Mouse (Mus musculus) embryonic facial prominence, embryonic 10.5 days (tissue): ENCODE measurements around the gene Arfip2. TPM values are rescaled to one million over a fixed set of nuclear protein-coding genes. Genes with fewer than 3 reads are reported as not detected.

ENCODE experiments used
- DNase-seq: peaks from one replicate; pipeline ENCODE4 v3.0.0-alpha.2; 2017; ENCODE audit warnings: low spot score
- H3K27ac ChIP-seq: fragments of 300-500 bp; sonication (generic); replicated peaks from 2 replicates; pipeline ENCODE4 v1.5.1; 2016; ENCODE audit warnings: mild to moderate bottlenecking
- H3K27me3 ChIP-seq: fragments of 300-500 bp; sonication (generic); replicated peaks from 2 replicates; pipeline ENCODE4 v1.6.1; 2016; ENCODE audit warnings: low read depth, mild to moderate bottlenecking; ENCODE audit not compliant: poor library complexity, severe bottlenecking
- H3K36me3 ChIP-seq: fragments of 300-500 bp; sonication (generic); replicated peaks from 2 replicates; pipeline ENCODE4 v1.6.1; 2016; ENCODE audit warnings: mild to moderate bottlenecking, moderate library complexity
- H3K4me1 ChIP-seq: fragments of 300-500 bp; sonication (generic); 2 replicates; pipeline ENCODE4 v1.6.1; 2016
- H3K4me3 ChIP-seq: fragments of 300-500 bp; sonication (generic); 2 replicates; pipeline ENCODE4 v1.5.1; 2016; ENCODE audit warnings: mild to moderate bottlenecking, moderate library complexity
- H3K9me3 ChIP-seq: fragments of 300-500 bp; sonication (generic); 2 replicates; pipeline ENCODE4 v1.6.1; 2016; ENCODE audit warnings: mild to moderate bottlenecking
- WGBS: fragments of 180-500 bp; shearing (Covaris S2); methylation state at CpG from one replicate; pipeline ENCODE4 v1.1.7; 2016; 5-methylcytosine and 5-hydroxymethylcytosine counted together
- polyA plus RNA-seq: library from polyadenylated mRNA; unstranded; fragments of >200 nt; fragmentation: Nextera tagmentation; extraction: Ambion mirVana; gene quantifications from 2 replicates; pipeline ENCODE4 v1.2.1, GENCODE M21; 2016

Gene Arfip2
- polyA plus RNA-seq, 1 experiment from 2014 or later, result 61.2 TPM

DNA sequence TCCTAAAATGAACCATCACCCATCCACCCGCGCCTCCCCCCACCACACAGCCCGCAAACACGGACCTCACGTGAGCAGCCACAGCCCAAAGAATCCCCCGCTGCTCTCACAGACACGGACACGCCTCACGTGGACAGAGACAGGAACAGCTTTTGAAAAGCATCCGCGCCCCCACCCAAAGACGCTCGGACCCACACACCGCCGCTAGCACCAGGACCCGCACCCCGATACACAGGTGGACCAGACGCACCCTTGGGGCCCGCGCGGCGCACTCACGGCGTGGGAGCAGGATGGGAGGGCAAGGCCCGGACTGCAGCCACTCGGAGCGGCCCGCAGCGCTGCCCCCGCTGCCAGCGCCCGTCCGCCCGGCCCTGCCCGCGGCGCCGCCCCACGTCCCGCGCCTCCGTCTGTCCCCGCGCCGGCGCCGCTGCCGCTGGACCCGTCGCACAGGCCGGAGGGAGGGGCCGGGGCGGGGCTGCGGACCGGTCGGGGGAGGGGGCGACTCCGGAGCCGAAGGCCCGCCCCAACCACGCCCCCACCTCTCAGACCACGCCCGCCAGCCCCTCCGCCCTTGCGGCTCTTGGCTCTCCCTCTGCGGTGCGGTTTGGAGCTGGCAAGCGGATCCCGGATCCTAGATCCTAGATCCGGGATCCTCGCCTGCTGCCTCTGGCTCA lies 7.0 kb downstream of the Arfip2 start, which contains the start of gene Trim3:
TSS of gene Trim3 (minus strand) at position 445 of the 674 bp plus-strand sequence.
- under 1% methylated on average over 64 of the region's 71 CpGs for WGBS
- Histone ChIP-seq H3K4me3 (peak within 1 kb of the TSS; percentile 91), H3K27ac (peak within 1 kb of the TSS; percentile 91), H3K36me3 (peaks cover 31% of the 10 kb centered on the region), H3K27me3 (peaks cover 18% of the 10 kb centered on the region), H3K4me1 (peaks cover 33% of the 10 kb centered on the region), H3K9me3 (no peaks in the 10 kb centered on the region)
- peak; percentile 94 for DNase-seq

DNA sequence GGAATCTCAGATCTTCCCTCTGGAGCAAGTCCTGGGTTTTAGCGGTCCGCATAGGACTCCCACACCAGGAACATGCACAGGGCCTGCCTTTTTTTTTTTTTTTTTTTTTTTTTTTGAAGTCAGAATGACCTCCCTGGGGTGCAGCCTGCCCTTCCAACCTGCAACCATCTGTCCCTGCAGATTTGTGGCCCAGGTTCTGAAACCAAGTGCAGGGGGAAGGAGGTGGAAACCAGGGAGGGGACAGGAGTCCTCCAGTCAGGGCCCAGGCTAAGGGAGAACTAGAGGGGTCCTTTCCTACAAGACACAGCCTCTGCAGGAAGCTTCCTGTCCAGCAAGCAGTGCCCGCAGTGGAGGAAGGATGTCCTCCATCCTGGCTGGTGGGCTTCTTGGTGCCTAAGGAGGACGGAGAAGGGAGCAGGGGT lies 7.7 kb downstream of the Arfip2 start:
- peak overlapping the region; percentile 91 for H3K27ac ChIP-seq
- H3K4me1 ChIP-seq, result peaks cover 33% of the 10 kb centered on the region
- DNase-seq, result no peak
- H3K27me3 ChIP-seq, result peaks cover 18% of the 10 kb centered on the region
- H3K9me3 ChIP-seq, result no peaks in the 10 kb centered on the region
- 18% methylated on average over 4 of the region's 4 CpGs for WGBS
- peak overlapping the region; percentile 91 for H3K4me3 ChIP-seq
- H3K36me3 ChIP-seq, result peaks cover 24% of the 10 kb centered on the region

DNA sequence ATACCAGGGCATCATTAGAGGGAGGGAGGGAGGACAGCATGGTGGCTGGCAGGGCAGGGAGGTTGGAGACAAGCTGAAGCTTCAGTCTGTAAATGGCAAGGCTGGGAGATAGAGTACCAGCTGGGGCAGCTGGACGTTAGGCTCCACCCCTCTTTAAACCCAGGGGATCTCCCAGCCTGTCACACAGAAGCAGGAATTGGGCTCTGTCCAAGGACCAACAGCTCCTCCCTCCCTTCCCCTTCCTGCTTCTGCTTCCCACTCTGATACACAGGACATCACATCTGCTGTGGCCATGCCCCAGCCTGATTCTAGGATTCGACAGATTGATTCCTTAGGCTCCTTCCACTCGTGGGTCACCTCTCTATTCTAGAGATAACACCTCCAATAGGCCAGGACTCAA lies 11.6 kb downstream of the Arfip2 start:
- 37% methylated on average over 3 of the region's 3 CpGs for WGBS
- Histone ChIP-seq H3K4me3 (no peak overlapping the region), H3K4me1 (peaks cover 25% of the 10 kb centered on the region), H3K27me3 (no peaks in the 10 kb centered on the region), H3K27ac (no peak overlapping the region), H3K9me3 (no peaks in the 10 kb centered on the region), H3K36me3 (peaks cover 18% of the 10 kb centered on the region)
- no peak for DNase-seq

DNA sequence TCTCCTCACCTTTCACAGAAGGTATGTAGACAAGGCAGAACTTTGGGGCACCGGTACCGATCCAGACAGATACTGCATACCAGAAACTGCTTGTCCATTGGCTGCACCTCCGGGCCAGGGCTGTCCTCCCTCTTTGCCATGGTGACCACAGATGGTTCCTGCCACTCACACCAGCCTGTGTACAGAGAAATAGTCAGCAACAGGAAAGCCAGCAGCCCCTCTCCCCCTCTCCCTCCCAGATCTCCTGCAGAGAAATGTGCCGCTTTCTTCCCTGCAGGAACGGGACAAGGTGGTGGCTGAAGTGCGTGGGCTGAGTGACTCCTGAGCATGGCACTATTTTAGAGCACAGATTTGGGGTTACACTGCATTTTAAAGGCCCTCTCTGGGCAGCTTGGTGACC lies 14.8 kb downstream of the Arfip2 start:
- 81% methylated on average over 6 of the region's 6 CpGs for whole genome bisulfite sequencing
- H3K36me3 ChIP-seq, result peaks cover 50% of the 10 kb centered on the region

DNA sequence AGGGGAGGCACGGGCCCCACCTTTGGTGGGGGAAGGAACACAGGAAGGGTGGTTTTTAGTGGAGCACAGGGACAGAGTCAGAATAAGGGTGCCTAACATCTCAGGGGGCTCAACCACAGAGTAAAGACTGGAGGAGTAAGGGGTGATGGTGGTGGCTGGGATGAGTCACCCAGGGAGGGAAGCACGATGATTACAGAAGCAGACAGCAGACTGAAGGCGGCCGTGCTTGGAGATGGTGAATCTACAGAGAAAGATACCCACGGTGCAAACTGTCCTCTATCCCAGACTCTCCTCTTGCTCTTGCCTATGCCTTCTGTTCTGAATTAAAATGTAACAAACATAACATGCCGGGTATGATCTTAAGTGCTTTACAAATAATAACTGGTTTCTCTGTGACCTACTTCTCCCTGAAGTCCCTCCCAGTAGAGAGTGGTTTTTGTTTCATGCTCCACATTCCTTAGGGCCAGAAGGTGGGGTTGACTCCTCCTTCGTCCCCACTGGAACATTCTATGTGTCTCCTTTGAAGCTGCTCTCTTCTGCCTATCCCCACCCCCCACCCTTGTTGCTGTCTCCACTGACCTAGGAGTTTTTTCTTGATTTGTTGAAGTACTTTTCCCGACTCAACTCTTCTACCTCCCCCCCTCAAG lies 18.4 kb downstream of the Arfip2 start:
- no peak for DNase-seq
- no peaks in the 10 kb centered on the region for H3K9me3 ChIP-seq
- H3K27me3 ChIP-seq, result no peaks in the 10 kb centered on the region
- no peaks in the 10 kb centered on the region for H3K4me1 ChIP-seq
- H3K36me3 ChIP-seq, result peaks cover 86% of the 10 kb centered on the region
- no peak overlapping the region for H3K4me3 ChIP-seq
- WGBS, result 78% methylated on average over 8 of the region's 8 CpGs
- H3K27ac ChIP-seq, result no peak overlapping the region

More for the DNA sequence above, 14.8 kb downstream of the Arfip2 start:
- H3K9me3 ChIP-seq, result no peaks in the 10 kb centered on the region
- H3K27ac ChIP-seq, result no peak overlapping the region
- peaks cover 8% of the 10 kb centered on the region for H3K4me1 ChIP-seq
- no peak for DNase-seq
- H3K4me3 ChIP-seq, result no peak overlapping the region
- H3K27me3 ChIP-seq, result no peaks in the 10 kb centered on the region

DNA sequence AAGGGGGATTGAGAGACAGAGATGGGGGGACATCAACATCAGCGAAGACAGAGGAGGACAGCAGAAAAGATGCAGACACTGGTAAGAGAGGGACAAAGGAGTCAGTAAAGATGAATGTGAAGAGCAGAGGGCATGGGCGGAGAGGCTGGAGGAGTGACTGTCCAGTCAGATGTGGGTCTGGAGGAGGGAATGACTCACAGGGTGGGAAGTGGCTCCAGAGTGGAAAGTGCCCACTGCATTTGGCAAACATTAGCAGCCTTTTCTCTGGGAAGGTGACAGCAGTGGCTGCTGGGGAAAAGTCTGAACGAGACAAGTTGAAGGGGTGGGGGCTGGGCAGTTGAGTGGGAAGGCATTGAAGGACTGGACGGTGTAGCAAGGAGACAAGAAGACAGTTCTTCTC lies 19.2 kb downstream of the Arfip2 start:
- H3K27me3 ChIP-seq, result no peaks in the 10 kb centered on the region

DNA sequence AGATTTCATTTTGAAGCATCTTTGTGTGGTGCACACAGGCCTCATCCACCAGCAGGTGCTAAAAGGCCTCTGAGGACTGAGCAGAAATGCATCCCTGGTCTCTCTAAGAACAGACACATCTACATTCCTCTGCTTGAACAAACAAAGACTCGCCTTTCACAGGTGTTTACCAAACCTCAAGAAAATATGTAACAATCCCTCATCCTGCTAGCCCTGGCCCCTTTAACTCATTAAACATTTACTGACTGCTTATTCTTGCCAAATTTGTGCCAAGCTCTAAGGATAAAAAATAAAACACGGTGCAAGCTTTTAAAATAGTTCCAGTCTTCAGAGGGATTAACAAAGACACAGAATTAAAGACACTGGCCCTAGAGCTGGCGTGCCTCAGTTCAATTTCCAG lies 20.5 kb downstream of the Arfip2 start:
- Histone ChIP-seq H3K4me3 (no peak overlapping the region), H3K27me3 (no peaks in the 10 kb centered on the region), H3K9me3 (no peaks in the 10 kb centered on the region), H3K27ac (no peak overlapping the region), H3K4me1 (no peaks in the 10 kb centered on the region), H3K36me3 (peaks cover 98% of the 10 kb centered on the region)
- DNase-seq, result no peak
- 78% methylated on average over 3 of the region's 3 CpGs for WGBS

More for the DNA sequence above, 19.2 kb downstream of the Arfip2 start:
- WGBS, result 84% methylated on average over 4 of the region's 4 CpGs
- Histone ChIP-seq H3K36me3 (peaks cover 93% of the 10 kb centered on the region), H3K9me3 (no peaks in the 10 kb centered on the region), H3K4me3 (no peak overlapping the region), H3K27ac (no peak overlapping the region), H3K4me1 (no peaks in the 10 kb centered on the region)
- DNase-seq, result no peak

DNA sequence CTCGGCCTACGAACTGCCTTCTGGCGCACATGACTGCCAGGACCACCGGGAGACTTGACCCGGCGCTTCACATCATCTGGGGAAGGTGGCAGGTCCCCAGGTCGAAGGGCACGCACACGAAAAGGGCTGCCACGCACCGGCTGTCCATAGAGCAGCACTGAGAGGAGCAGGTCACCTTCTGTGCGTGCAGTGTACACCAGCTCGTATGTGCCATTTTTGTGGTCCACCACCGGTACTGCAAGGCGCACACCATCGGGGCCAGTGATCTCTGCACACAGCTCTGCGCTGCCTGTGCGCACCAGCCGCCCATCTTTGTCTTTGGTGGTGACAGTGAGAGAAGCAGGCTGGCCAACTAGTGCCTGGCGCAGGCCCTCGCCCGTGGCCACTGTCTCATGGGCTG lies 22.4 kb downstream of the Arfip2 start:
- H3K4me3 ChIP-seq, result no peak overlapping the region
- H3K27ac ChIP-seq, result no peak overlapping the region
- DNase-seq, result no peak
- H3K36me3 ChIP-seq, result peaks cover 98% of the 10 kb centered on the region
- no peaks in the 10 kb centered on the region for H3K27me3 ChIP-seq
- no peaks in the 10 kb centered on the region for H3K4me1 ChIP-seq
- WGBS, result 96% methylated on average over 22 of the region's 22 CpGs
- H3K9me3 ChIP-seq, result no peaks in the 10 kb centered on the region

DNA sequence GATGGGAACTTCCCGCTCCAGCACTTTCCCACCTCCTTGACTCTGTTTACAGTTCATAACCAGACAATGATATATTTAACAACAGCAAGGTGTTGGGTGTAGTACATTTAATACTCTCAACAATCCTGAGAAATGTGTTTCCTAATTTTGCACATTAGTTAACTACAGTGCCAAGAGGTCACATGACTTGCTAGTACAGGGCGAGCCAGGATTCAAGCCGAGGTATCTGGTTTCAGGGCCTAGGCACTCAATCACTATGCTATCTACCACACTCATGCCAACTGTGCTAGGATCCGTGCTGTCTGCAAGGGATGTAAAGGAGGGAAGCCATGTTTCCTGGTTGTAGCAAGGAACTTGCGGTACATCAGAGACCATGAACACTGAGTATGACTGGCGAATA lies 23.7 kb downstream of the Arfip2 start:
- DNase-seq, result no peak
- H3K4me1 ChIP-seq, result no peaks in the 10 kb centered on the region
- 92% methylated on average over 6 of the region's 6 CpGs for WGBS
- H3K36me3 ChIP-seq, result peaks cover 99% of the 10 kb centered on the region
- no peaks in the 10 kb centered on the region for H3K9me3 ChIP-seq
- H3K4me3 ChIP-seq, result no peak overlapping the region
- H3K27ac ChIP-seq, result no peak overlapping the region
- no peaks in the 10 kb centered on the region for H3K27me3 ChIP-seq

DNA sequence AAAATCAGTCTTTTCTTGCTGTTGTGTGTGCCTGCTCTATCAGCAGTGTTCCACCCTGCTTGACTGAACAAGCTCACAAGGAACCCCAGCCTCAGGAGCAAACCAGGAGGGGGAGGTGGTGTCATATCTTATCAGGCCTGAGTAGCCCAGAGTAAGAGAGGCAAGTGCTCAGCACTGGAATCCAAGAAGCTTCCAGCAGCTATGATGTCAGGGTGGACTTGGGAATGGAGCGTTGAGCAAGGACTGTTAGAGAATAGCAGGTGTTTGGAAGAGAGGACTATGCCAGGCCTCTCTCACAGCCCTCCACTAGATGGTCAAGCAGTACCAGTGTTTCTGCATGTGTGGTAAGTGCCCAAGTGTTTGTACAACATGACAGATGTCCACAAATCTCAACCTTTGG lies 24.5 kb downstream of the Arfip2 start:
- H3K4me3 ChIP-seq, result no peak overlapping the region
- H3K36me3 ChIP-seq, result peaks cover 99% of the 10 kb centered on the region
- no peak overlapping the region for H3K27ac ChIP-seq
- 80% methylated on average over 1 of the region's 1 CpGs for WGBS
- no peaks in the 10 kb centered on the region for H3K9me3 ChIP-seq
- no peak for DNase-seq
- H3K27me3 ChIP-seq, result no peaks in the 10 kb centered on the region
- H3K4me1 ChIP-seq, result no peaks in the 10 kb centered on the region

DNA sequence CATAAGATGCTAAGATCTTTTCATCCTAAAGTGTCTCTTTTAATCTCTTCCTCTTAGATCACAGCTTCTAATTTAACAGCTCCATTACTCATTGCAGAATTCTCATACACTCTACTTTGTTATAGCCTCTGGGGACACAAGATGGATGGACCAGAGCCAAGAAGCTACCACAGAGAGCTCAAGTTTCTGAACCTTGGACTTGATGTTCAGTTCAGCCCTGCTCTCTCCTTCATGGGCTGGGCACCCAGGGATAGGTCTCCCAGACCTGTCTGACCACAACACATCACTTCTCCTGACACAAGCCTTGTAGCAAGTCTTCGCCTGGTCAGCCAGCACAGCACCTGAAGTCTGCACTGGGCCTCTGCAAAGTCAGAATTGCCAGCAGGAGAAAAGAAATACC lies 25.8 kb downstream of the Arfip2 start:
- no peak for DNase-seq
- H3K27ac ChIP-seq, result no peak overlapping the region
- H3K36me3 ChIP-seq, result peaks cover 99% of the 10 kb centered on the region
- H3K27me3 ChIP-seq, result no peaks in the 10 kb centered on the region
- H3K4me1 ChIP-seq, result no peaks in the 10 kb centered on the region
- WGBS, result 93% methylated on average over 1 of the region's 1 CpGs
- no peak overlapping the region for H3K4me3 ChIP-seq
- H3K9me3 ChIP-seq, result no peaks in the 10 kb centered on the region

DNA sequence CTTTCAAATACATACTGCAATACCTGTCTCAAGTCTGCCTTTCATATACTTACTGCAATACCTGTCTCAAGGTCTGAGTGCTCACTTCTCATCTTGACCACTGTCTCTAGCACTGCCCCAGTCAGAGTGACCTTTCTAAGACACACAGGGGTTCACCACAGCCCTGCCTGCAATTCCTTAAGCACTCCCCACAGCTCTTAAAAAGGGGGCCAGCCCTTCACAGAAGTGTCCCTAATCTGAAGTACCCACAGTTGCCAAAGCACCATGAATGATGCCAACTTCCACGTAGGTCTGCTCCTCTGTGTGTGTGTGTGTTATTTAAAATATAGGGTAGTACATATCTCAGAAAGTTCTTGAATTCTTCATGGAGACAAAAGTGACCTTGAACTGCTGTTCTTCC lies 28.4 kb downstream of the Arfip2 start:
- DNase-seq, result no peak
- H3K36me3 ChIP-seq, result peaks cover 74% of the 10 kb centered on the region

DNA sequence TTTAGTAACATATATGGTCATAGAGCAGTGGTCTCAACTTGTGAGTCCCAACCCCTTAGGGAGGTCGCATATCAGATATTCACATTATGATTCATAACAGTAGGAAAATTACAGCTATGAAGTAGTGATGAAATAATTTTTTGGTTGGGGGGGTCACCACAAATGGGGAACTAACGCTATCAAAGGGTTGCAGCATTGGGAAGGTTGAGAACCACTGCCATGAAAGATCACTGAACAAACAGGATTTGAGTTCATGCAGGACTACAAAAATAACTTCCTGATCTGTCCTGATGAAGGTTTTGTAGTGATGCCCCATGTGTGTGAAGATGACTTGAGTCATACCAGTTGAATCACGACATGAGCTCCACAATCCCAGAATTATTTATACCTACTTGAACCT lies 31.7 kb downstream of the Arfip2 start:
- Histone ChIP-seq H3K27me3 (no peaks in the 10 kb centered on the region), H3K9me3 (0 out of 2 replicates have a peak, but pooled peaks cover 4% of the 10 kb centered on the region), H3K4me1 (no peaks in the 10 kb centered on the region; the same call in 1 of the 2 replicates), H3K4me3 (no peak overlapping the region), H3K27ac (no peak overlapping the region), H3K36me3 (peaks cover 42% of the 10 kb centered on the region)
- no peak for DNase-seq
- 90% methylated on average over 3 of the region's 3 CpGs for WGBS

More for the DNA sequence above, 28.4 kb downstream of the Arfip2 start:
- WGBS, result 98% methylated on average over 1 of the region's 1 CpGs
- H3K27ac ChIP-seq, result no peak overlapping the region
- H3K4me1 ChIP-seq, result no peaks in the 10 kb centered on the region
- H3K27me3 ChIP-seq, result no peaks in the 10 kb centered on the region
- no peaks in the 10 kb centered on the region for H3K9me3 ChIP-seq
- H3K4me3 ChIP-seq, result no peak overlapping the region
